Mouse (Mus musculus) macrophage (primary cell): ENCODE data around the gene Slfn8. TPM values are rescaled to one million over a fixed set of nuclear protein-coding genes. Genes with fewer than 3 reads are reported as not detected.

Experiments used
- H3K27ac ChIP-seq: fragments of 350-480 bp; formaldehyde crosslinking; 2 replicates; pipeline ENCODE4 v1.9.0; 2021
- H3K36me3 ChIP-seq: fragments of 350-480 bp; formaldehyde crosslinking; 2 replicates; pipeline ENCODE4 v1.9.0; 2021; ENCODE audit errors: inconsistent target
- H3K4me3 ChIP-seq: fragments of 350-480 bp; formaldehyde crosslinking; 2 replicates; pipeline ENCODE4 v1.9.0; 2021; ENCODE audit errors: inconsistent target
- H3K79me2 ChIP-seq: fragments of 350-480 bp; formaldehyde crosslinking; 2 replicates; pipeline ENCODE4 v1.9.0; 2021; ENCODE audit errors: inconsistent target
- WGBS: methylation state at CpG from one replicate; pipeline ENCODE4 v1.1.7; 2026; ENCODE audit warnings: inconsistent platforms; ENCODE audit not compliant: missing documents; 5-methylcytosine and 5-hydroxymethylcytosine counted together
- polyA plus RNA-seq: library from polyadenylated mRNA; stranded (reverse); fragments of 250-400 nt; gene quantifications from 3 replicates; pipeline ENCODE4 v1.2.4, GENCODE M21; 2018; ENCODE audit warnings: inconsistent platforms

The Slfn8 gene
- polyA plus RNA-seq, 1 experiment from 2014 or later = 83.5 TPM

DNA sequence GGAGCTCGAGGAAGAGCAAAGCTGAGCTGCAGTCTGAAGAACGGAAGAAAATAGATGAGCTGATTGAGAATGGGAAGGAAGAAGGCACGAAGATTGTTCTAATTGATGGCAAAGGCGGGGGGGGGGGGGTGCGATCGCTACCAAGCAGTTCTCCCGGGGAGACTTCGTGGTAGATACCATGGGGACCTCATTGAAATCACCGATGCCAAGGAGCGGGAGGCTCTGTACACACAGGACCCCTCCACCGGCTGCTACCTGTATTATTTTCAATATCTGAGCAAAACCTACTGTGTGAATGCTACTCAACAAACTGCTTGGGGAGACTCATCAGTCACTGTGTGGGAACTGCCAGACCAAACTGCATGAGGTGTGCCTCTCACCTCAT lies 49.0 kb downstream of the Slfn8 start:
- no peaks in the 10 kb centered on the region for H3K36me3 ChIP-seq
- no peak overlapping the region for H3K27ac ChIP-seq
- no peak overlapping the region for H3K4me3 ChIP-seq
- 94% methylated on average over 11 of the region's 11 CpGs for WGBS
- H3K79me2 ChIP-seq = no peaks in the 10 kb centered on the region

GRCm38 (mm10) chr11:82970712-82971589 lies 49.7 kb downstream of the Slfn8 start:
- Histone ChIP-seq H3K79me2 (no peaks in the 10 kb centered on the region), H3K27ac (no peak overlapping the region), H3K36me3 (no peaks in the 10 kb centered on the region), H3K4me3 (no peak overlapping the region)
- 40% methylated on average over 31 of the region's 31 CpGs for WGBS

GRCm38 (mm10) chr11:82962215-82962614 lies 58.4 kb downstream of the Slfn8 start:
- Histone ChIP-seq H3K79me2 (peaks cover 44% of the 10 kb centered on the region; the same call in 1 of the 2 replicates), H3K27ac (no peak overlapping the region), H3K36me3 (peaks cover 62% of the 10 kb centered on the region), H3K4me3 (no peak overlapping the region)
- 57% methylated on average over 8 of the region's 8 CpGs for WGBS

DNA sequence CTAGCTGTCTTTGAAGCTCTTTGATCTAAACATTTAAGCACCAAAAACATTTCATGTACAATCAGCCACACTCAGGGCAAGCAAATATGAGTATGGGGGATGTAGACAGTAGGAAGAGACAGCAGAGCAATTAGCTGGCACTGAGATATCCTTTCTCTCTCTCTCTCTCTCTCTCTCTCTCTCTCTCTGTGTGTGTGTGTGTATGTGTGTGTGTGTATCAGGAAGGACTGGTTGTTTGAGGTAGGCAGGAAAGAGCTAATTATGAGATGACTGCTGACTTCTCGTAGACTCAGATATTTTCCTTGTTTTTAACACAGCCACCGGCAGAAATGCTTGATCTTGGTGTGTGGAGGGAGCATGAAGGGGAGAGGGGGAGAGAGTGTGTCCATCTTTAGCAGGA lies 58.9 kb downstream of the Slfn8 start:
- WGBS = 33% methylated on average over 2 of the region's 2 CpGs
- Histone ChIP-seq H3K4me3 (no peak overlapping the region), H3K79me2 (peaks cover 48% of the 10 kb centered on the region; the same call in 1 of the 2 replicates), H3K36me3 (peaks cover 67% of the 10 kb centered on the region), H3K27ac (no peak overlapping the region)

- Histone ChIP-seq H3K27ac (no peak overlapping the region), H3K79me2 (peaks cover 70% of the 10 kb centered on the region), H3K36me3 (peaks cover 84% of the 10 kb centered on the region), H3K4me3 (no peak overlapping the region)
- WGBS = 15% methylated on average over 4 of the region's 4 CpGs
Measured at GRCm38 (mm10) chr11:82959613-82960012, 61.0 kb downstream of the Slfn8 start.

DNA sequence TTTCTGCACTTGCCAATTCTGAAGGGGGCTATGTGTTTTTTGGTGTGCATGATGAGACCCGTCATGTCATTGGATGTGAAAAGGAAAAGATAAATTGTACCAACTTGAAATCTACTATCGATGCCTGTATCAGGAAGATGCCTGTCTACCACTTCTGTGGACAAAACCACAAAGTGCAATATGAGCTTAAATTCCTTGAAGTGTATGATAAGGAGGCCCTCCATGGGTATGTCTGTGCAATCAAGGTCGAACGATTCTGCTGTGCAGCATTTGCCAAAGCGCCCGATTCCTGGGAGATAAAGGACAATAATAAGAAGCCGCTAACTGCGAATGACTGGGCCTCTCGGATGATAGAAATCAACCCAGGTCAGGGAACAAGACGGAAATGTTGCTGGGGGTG lies 63.7 kb downstream of the Slfn8 start:
- H3K27ac ChIP-seq = no peak overlapping the region
- H3K79me2 ChIP-seq = peaks cover 88% of the 10 kb centered on the region
- 91% methylated on average over 9 of the region's 10 CpGs for WGBS
- peaks cover 69% of the 10 kb centered on the region for H3K36me3 ChIP-seq
- H3K4me3 ChIP-seq = no peak overlapping the region

- Histone ChIP-seq H3K27ac (no peak overlapping the region), H3K79me2 (peaks cover 68% of the 10 kb centered on the region), H3K4me3 (no peak overlapping the region), H3K36me3 (peaks cover 46% of the 10 kb centered on the region)
- 82% methylated on average over 5 of the region's 6 CpGs for WGBS
Measured at GRCm38 (mm10) chr11:82954631-82955030, 66.0 kb downstream of the Slfn8 start.

- H3K36me3 ChIP-seq = peaks cover 28% of the 10 kb centered on the region
- H3K27ac ChIP-seq = peak overlapping the region; percentile 85
- WGBS = 19% methylated on average over 9 of the region's 9 CpGs
- H3K79me2 ChIP-seq = peaks cover 50% of the 10 kb centered on the region
- H3K4me3 ChIP-seq = peak overlapping the region; percentile 84
Measured at GRCm38 (mm10) chr11:82952612-82953542, 67.7 kb downstream of the Slfn8 start.

Other genes starting within 250 kb of the Slfn8 start
- gene Lig3, start 239.7 kb downstream of the Slfn8 start, polyA plus RNA-seq = 8.5 to 10.4 TPM (median 9.2 TPM) in 3 replicates
- gene Rffl, start 149.6 kb downstream of the Slfn8 start, polyA plus RNA-seq = 3.1 to 7.7 TPM (median 5.0 TPM) in 3 replicates
- gene Rad51d, start 130.2 kb downstream of the Slfn8 start, polyA plus RNA-seq = 6.3 to 8.1 TPM (median 7.7 TPM) in 3 replicates
- not detected in 3 replicates for gene Fndc8, start 128.7 kb downstream of the Slfn8 start, polyA plus RNA-seq
- 3.3 to 10.8 TPM (median 3.7 TPM) in 3 replicates for gene Nle1, start 112.4 kb downstream of the Slfn8 start, polyA plus RNA-seq
- gene Unc45b, start 110.3 kb downstream of the Slfn8 start, polyA plus RNA-seq = 0.06 TPM in 1 of 3 replicates, not detected in the others
- 138 to 296 TPM (median 191 TPM) in 3 replicates for gene Slfn5, start 69.5 kb downstream of the Slfn8 start, polyA plus RNA-seq
- gene Slfn9, start 29.0 kb downstream of the Slfn8 start, polyA plus RNA-seq = 24.7 to 28.8 TPM (median 27.0 TPM) in 3 replicates
- gene Slfn2, start 44.3 kb upstream of the Slfn8 start, polyA plus RNA-seq = 335 to 670 TPM (median 455 TPM) in 3 replicates
- gene Slfn1, start 96.0 kb upstream of the Slfn8 start, polyA plus RNA-seq = 3.5 to 9.8 TPM (median 4.5 TPM) in 3 replicates
- gene Slfn4, start 154.4 kb upstream of the Slfn8 start, polyA plus RNA-seq = 0.49 to 3.3 TPM (median 3.0 TPM) in 3 replicates
- 8.3 to 25.1 TPM (median 22.1 TPM) in 3 replicates for gene Slfn3, start 170.5 kb upstream of the Slfn8 start, polyA plus RNA-seq